Mouse (Mus musculus): ENCODE measurements around the gene Itpr2.

DNA sequence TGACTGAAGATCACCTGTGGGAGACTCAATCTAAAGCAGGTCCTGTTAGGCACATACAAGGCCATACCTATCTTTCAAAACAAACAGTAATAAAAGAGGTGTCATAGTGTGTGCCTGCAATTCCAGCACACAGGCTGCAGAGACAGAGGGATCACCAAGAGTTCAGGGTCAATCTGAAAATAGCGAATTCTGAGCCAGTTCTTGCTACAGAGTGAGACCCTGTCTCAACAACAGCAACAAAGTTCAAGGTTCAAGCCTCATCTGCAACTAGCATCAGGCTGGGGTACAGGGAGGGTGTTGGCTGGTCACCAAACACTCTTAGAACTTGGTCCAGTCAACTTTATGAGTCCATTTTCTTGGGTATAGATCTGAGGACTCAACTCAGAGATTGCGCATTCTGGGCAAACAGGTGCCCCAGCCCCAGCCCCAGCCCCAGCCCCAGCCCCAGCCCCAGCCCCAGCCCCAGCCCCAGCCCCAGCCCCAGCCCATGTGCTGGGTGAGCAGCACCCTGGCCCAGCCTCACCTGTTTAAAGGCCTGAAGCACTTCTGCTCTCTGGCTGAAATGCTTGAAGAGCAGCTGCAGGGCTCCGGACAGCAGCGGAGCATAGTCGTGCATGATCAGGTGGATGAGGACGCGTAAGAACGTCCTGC is 155.4 kb downstream of the Itpr2 start:
- no peak for TF ChIP-seq GATA1 (IDR thresholded peaks at IDR 0.05; ENCODE audit: low read length)
- TF ChIP-seq TAL1 (IDR thresholded peaks at IDR 0.05; ENCODE audit: low read length): no peak
